Mouse (Mus musculus): ENCODE results near the gene Slc4a1ap. TPM values are rescaled to one million over a fixed set of nuclear protein-coding genes. Genes with fewer than 3 reads are reported as not detected.
A peak's percentile ranks its signal among the peaks of the same experiment; 100 is the strongest.

Gene Slc4a1ap
- polyA plus RNA-seq, 1 experiment from 2014 or later = 20.0 TPM

- peak within 1 kb of the TSS; percentile 75 for H3K9ac ChIP-seq (ENCODE audit: low read length)
- H3K36me3 ChIP-seq (ENCODE audit: control insufficient read depth, insufficient read depth) = no peaks in the 10 kb centered on the region
- H3K4me1 ChIP-seq (ENCODE audit: control insufficient read depth, insufficient read depth, low read length) = peaks cover 12% of the 10 kb centered on the region
- ATAC-seq (replicated peaks; ENCODE audit: extremely low read depth, insufficient read depth, low FRiP score) = peak; percentile 50
- 7% methylated on average over 26 of the region's 26 CpGs for WGBS
- H3K4me3 ChIP-seq (ENCODE audit: low read length) = peak within 1 kb of the TSS; percentile 55
- peak within 1 kb of the TSS; percentile 36 for H3K27ac ChIP-seq (ENCODE audit: low read length)
- no peaks in the 10 kb centered on the region for H3K9me3 ChIP-seq (replicated peaks; ENCODE audit: control insufficient read depth, low read length)
- no peaks in the 10 kb centered on the region for H3K27me3 ChIP-seq (ENCODE audit: control insufficient read depth, insufficient read depth, low read length)
- H3K4me2 ChIP-seq (ENCODE audit: low read depth, low read length) = peak within 1 kb of the TSS; percentile 85
These were observed 70.0 kb downstream of the Slc4a1ap start, which contains the start of gene Mrpl33 for GRCm38 (mm10) chr5:31596481-31597429. Gene Mrpl33, plus strand, starts transcription at chr5:31596935.

GRCm38 (mm10) chr5:31597430-31597944 is 70.7 kb downstream of the Slc4a1ap start:
- 58% methylated on average over 6 of the region's 6 CpGs for WGBS
- no peak overlapping the region for H3K27ac ChIP-seq (ENCODE audit: low read length)
- H3K4me3 ChIP-seq (ENCODE audit: low read length) = no peak overlapping the region
- no peaks in the 10 kb centered on the region for H3K36me3 ChIP-seq (ENCODE audit: control insufficient read depth, insufficient read depth)
- no peaks in the 10 kb centered on the region for H3K9me3 ChIP-seq (replicated peaks; ENCODE audit: control insufficient read depth, low read length)
- ATAC-seq (replicated peaks; ENCODE audit: extremely low read depth, insufficient read depth, low FRiP score) = no peak
- H3K27me3 ChIP-seq (ENCODE audit: control insufficient read depth, insufficient read depth, low read length) = no peaks in the 10 kb centered on the region
- peaks cover 12% of the 10 kb centered on the region for H3K4me1 ChIP-seq (ENCODE audit: control insufficient read depth, insufficient read depth, low read length)
- H3K4me2 ChIP-seq (ENCODE audit: low read depth, low read length) = peak overlapping the region; percentile 85; the same call in 1 of the 2 replicates
- H3K9ac ChIP-seq (ENCODE audit: low read length) = peak overlapping the region; percentile 75

GRCm38 (mm10) chr5:31598121-31598520 is 71.3 kb downstream of the Slc4a1ap start:
- Histone ChIP-seq H3K27me3 (ENCODE audit: control insufficient read depth, insufficient read depth, low read length) (no peaks in the 10 kb centered on the region), H3K9ac (ENCODE audit: low read length) (no peak overlapping the region), H3K4me2 (ENCODE audit: low read depth, low read length) (no peak overlapping the region), H3K9me3 (replicated peaks; ENCODE audit: control insufficient read depth, low read length) (no peaks in the 10 kb centered on the region), H3K4me1 (ENCODE audit: control insufficient read depth, insufficient read depth, low read length) (peaks cover 12% of the 10 kb centered on the region), H3K27ac (ENCODE audit: low read length) (no peak overlapping the region), H3K36me3 (ENCODE audit: control insufficient read depth, insufficient read depth) (no peaks in the 10 kb centered on the region), H3K4me3 (ENCODE audit: low read length) (no peak overlapping the region)
- no peak for ATAC-seq (replicated peaks; ENCODE audit: extremely low read depth, insufficient read depth, low FRiP score)
- WGBS = 69% methylated on average over 7 of the region's 7 CpGs

- Histone ChIP-seq H3K4me1 (ENCODE audit: control insufficient read depth, insufficient read depth, low read length) (peaks cover 12% of the 10 kb centered on the region), H3K9me3 (replicated peaks; ENCODE audit: control insufficient read depth, low read length) (no peaks in the 10 kb centered on the region)
- 61% methylated on average over 4 of the region's 4 CpGs for WGBS
These were observed 71.8 kb downstream of the Slc4a1ap start for GRCm38 (mm10) chr5:31598579-31598978.

GRCm38 (mm10) chr5:31599161-31599560 is 72.4 kb downstream of the Slc4a1ap start:
- no peaks in the 10 kb centered on the region for H3K27me3 ChIP-seq (ENCODE audit: control insufficient read depth, insufficient read depth, low read length)
- H3K9ac ChIP-seq (ENCODE audit: low read length) = no peak overlapping the region
- no peaks in the 10 kb centered on the region for H3K9me3 ChIP-seq (replicated peaks; ENCODE audit: control insufficient read depth, low read length)
- H3K4me3 ChIP-seq (ENCODE audit: low read length) = no peak overlapping the region
- H3K4me1 ChIP-seq (ENCODE audit: control insufficient read depth, insufficient read depth, low read length) = peaks cover 12% of the 10 kb centered on the region
- no peak overlapping the region for H3K4me2 ChIP-seq (ENCODE audit: low read depth, low read length)
- no peak overlapping the region for H3K27ac ChIP-seq (ENCODE audit: low read length)
- no peaks in the 10 kb centered on the region for H3K36me3 ChIP-seq (ENCODE audit: control insufficient read depth, insufficient read depth)
- 87% methylated on average over 2 of the region's 2 CpGs for WGBS
- ATAC-seq (replicated peaks; ENCODE audit: extremely low read depth, insufficient read depth, low FRiP score) = no peak

More at GRCm38 (mm10) chr5:31598579-31598978, 71.8 kb downstream of the Slc4a1ap start:
- H3K27ac ChIP-seq (ENCODE audit: low read length) = no peak overlapping the region
- no peaks in the 10 kb centered on the region for H3K36me3 ChIP-seq (ENCODE audit: control insufficient read depth, insufficient read depth)
- H3K4me2 ChIP-seq (ENCODE audit: low read depth, low read length) = no peak overlapping the region
- no peaks in the 10 kb centered on the region for H3K27me3 ChIP-seq (ENCODE audit: control insufficient read depth, insufficient read depth, low read length)
- H3K9ac ChIP-seq (ENCODE audit: low read length) = no peak overlapping the region
- ATAC-seq (replicated peaks; ENCODE audit: extremely low read depth, insufficient read depth, low FRiP score) = no peak
- no peak overlapping the region for H3K4me3 ChIP-seq (ENCODE audit: low read length)

- Histone ChIP-seq H3K9me3 (replicated peaks; ENCODE audit: control insufficient read depth, low read length) (no peaks in the 10 kb centered on the region), H3K4me3 (ENCODE audit: low read length) (no peak overlapping the region), H3K36me3 (ENCODE audit: control insufficient read depth, insufficient read depth) (no peaks in the 10 kb centered on the region), H3K4me2 (ENCODE audit: low read depth, low read length) (no peak overlapping the region), H3K27ac (ENCODE audit: low read length) (no peak overlapping the region), H3K27me3 (ENCODE audit: control insufficient read depth, insufficient read depth, low read length) (no peaks in the 10 kb centered on the region), H3K9ac (ENCODE audit: low read length) (no peak overlapping the region), H3K4me1 (ENCODE audit: control insufficient read depth, insufficient read depth, low read length) (peaks cover 9% of the 10 kb centered on the region)
- 63% methylated on average over 7 of the region's 7 CpGs for WGBS
- no peak for ATAC-seq (replicated peaks; ENCODE audit: extremely low read depth, insufficient read depth, low FRiP score)
These were observed 74.4 kb downstream of the Slc4a1ap start for GRCm38 (mm10) chr5:31601162-31601722.

- no peaks in the 10 kb centered on the region for H3K36me3 ChIP-seq (ENCODE audit: control insufficient read depth, insufficient read depth)
- H3K9ac ChIP-seq (ENCODE audit: low read length) = no peak overlapping the region
- no peaks in the 10 kb centered on the region for H3K27me3 ChIP-seq (ENCODE audit: control insufficient read depth, insufficient read depth, low read length)
- no peak overlapping the region for H3K4me2 ChIP-seq (ENCODE audit: low read depth, low read length)
- H3K4me1 ChIP-seq (ENCODE audit: control insufficient read depth, insufficient read depth, low read length) = no peaks in the 10 kb centered on the region; the same call in 1 of the 2 replicates
- H3K27ac ChIP-seq (ENCODE audit: low read length) = peak overlapping the region; percentile 41
- no peaks in the 10 kb centered on the region for H3K9me3 ChIP-seq (replicated peaks; ENCODE audit: control insufficient read depth, low read length)
- WGBS = 61% methylated on average over 1 of the region's 1 CpGs
- H3K4me3 ChIP-seq (ENCODE audit: low read length) = no peak overlapping the region
- ATAC-seq (replicated peaks; ENCODE audit: extremely low read depth, insufficient read depth, low FRiP score) = peak; percentile 79
These were observed 75.6 kb downstream of the Slc4a1ap start for GRCm38 (mm10) chr5:31602377-31602776.

- no peak overlapping the region for H3K4me3 ChIP-seq (ENCODE audit: low read length)
- H3K4me1 ChIP-seq (ENCODE audit: control insufficient read depth, insufficient read depth, low read length) = no peaks in the 10 kb centered on the region
- H3K27ac ChIP-seq (ENCODE audit: low read length) = no peak overlapping the region
- H3K9ac ChIP-seq (ENCODE audit: low read length) = no peak overlapping the region
- ATAC-seq (replicated peaks; ENCODE audit: extremely low read depth, insufficient read depth, low FRiP score) = no peak
- no peak overlapping the region for H3K4me2 ChIP-seq (ENCODE audit: low read depth, low read length)
- 73% methylated on average over 6 of the region's 6 CpGs for WGBS
- H3K27me3 ChIP-seq (ENCODE audit: control insufficient read depth, insufficient read depth, low read length) = no peaks in the 10 kb centered on the region
- no peaks in the 10 kb centered on the region for H3K36me3 ChIP-seq (ENCODE audit: control insufficient read depth, insufficient read depth)
- no peaks in the 10 kb centered on the region for H3K9me3 ChIP-seq (replicated peaks; ENCODE audit: control insufficient read depth, low read length)
These were observed 77.0 kb downstream of the Slc4a1ap start for GRCm38 (mm10) chr5:31603766-31604165.

- Histone ChIP-seq H3K27me3 (ENCODE audit: control insufficient read depth, insufficient read depth, low read length) (no peaks in the 10 kb centered on the region), H3K9ac (ENCODE audit: low read length) (no peak overlapping the region), H3K36me3 (ENCODE audit: control insufficient read depth, insufficient read depth) (no peaks in the 10 kb centered on the region), H3K9me3 (replicated peaks; ENCODE audit: control insufficient read depth, low read length) (no peaks in the 10 kb centered on the region), H3K27ac (ENCODE audit: low read length) (no peak overlapping the region), H3K4me2 (ENCODE audit: low read depth, low read length) (no peak overlapping the region), H3K4me1 (ENCODE audit: control insufficient read depth, insufficient read depth, low read length) (no peaks in the 10 kb centered on the region), H3K4me3 (ENCODE audit: low read length) (no peak overlapping the region)
- no peak for ATAC-seq (replicated peaks; ENCODE audit: extremely low read depth, insufficient read depth, low FRiP score)
- WGBS = 39% methylated on average over 3 of the region's 3 CpGs
These were observed 79.4 kb downstream of the Slc4a1ap start for GRCm38 (mm10) chr5:31606151-31606550.
